Mouse (Mus musculus): ENCODE measurements at regions not wholly inside any gene's neighbourhood (a gene's known extent, or its start where the extent isn't known, plus 50 kb on each side); places are given as distances from the start of the nearest gene placed in this dataset.
A peak's percentile ranks its signal among the peaks of the same experiment; 100 is the strongest.

DNA sequence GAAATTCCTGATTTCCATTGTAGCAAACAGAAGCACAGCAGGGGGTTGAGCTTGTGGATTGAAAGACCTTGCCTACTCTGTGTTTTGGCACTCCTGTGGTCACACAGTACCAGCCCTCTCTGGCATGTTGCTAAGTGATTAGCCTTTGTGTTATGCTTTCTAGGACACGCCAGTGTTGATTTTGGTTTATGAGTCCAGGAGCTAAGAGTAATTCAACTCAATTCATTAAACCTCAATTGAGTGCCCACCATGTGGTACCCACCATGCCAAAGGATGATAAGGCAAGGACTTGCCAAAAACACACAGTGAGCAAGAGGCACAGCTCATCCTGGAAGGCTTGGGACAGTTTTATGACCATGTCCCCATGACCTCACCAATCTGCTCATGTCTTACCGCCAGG lies 221.1 kb upstream of the Sox14 start:
- peak; percentile 2 for DNase-seq (ENCODE audit: low read depth, low spot score)

DNA sequence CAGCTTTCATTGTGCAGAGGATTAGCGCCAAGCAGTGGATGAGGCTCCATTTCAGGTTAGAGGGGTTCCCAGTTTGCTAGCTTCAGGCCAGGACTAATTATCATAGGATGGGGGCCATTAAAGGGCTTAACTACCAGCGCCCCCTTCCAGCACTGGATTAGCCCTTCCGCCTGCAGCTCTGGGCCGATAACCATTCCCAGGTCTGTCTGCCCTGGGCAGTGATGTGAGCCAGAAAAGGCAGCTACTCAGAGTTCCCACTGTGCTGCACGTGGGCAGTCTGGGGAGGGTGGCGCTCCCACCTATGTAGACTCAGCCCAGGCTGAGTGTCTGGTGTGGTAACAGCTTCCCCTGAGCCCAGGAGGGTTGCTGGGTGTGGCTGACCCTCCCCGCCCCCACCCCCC lies 219.6 kb upstream of the Sox14 start:
- peak; percentile 30 for DNase-seq (ENCODE audit: low read depth, low spot score)

DNA sequence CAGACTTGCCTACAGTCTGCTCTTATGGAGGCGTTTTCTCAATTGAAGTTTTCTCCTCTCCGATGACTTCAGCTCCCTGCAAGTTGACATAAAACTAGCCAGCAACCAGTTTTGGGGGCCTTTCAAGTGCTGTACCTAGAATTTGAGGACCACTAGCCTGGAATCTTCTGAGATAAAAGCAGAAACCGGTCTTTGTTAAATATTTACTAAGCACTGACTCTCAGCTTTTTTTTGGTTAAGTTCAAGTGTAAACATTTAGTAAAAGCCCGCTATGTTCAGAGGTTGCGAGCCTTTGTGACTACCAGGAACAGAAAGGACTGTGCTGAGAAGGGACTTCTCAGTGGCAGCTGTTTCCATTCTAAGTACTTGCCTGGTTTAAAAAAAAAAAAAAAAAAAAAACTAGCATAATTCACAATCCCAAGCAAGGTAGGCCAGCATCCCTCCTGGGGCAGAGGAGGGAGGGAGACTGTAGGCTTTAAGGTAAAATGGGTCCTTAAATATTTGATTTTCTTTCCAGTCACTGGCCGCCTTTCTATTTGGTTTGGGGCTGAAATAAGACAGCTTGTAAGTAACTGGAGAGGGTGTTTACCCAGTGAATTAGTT lies 219.1 kb upstream of the Sox14 start:
- peak; percentile 1 for DNase-seq (ENCODE audit: low read depth, low spot score)

DNA sequence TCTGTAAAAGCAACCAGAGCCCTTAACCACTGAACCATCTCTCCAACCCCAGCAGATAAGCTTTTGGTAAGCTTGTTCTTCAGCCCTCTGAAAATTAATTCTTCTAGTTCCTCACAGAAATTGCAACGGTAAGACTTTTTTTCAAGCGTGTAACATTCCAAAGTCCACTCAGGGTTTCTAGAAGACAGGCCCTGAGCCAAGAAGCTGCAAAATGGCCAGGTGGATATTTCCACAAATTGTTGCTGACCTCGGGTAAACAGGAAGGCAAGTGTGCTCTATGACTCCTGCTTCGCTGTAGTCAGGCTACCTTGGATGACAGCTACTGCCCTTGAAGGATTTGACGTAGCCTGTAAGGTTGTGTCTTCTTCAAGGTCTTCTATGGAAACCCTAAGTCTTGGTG lies 195.2 kb upstream of the Sox14 start:
- DNase-seq (ENCODE audit: low read depth, low spot score) = no peak

DNA sequence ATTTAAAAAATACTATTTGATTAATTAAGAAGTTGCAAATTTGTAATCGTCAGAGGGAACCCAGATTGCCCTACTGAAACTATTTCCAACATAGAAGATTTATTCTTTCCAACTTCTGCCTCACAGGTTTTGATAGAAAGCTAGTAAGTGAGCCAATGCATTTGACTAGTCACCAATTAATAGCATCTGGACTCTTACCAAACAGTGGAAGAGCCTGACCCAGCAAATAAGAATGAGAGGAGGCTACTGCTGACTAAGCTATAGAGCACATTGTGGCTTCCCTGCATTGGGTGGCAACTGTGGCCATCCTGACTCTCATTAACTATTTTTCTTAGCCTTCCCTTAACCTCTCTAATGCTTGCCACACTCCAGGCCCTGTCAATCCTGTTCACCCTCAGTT lies 182.6 kb upstream of the Sox14 start:
- DNase-seq (ENCODE audit: low read depth, low spot score) = no peak

DNA sequence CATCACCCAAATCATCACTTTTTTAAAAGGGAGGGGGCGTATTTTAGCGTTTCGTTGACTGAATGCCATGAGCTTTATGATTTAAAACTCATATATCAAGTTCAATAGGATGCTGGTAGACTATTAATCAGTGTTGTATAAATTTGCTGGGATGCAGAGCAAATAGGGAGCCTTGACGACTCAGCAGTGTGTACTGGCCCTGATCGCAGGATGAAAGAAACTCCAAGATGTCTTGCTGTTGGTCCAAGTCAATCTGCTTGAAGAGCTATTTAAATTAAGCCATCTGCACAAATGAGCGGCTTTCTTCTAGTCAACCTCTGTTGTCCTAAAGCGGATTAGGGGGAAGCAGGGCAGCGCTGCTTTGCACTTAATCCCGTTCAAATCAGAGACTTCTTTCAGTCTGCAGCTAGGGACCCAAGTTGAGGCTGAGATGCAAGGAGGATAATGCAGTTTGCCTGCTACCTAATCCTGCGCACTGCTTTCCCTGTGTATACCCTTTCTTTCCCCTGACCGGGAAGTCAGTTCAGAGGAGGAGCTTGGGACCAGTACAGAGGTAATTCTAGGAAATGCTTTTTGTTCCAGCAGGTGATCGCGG lies 170.3 kb upstream of the Sox14 start:
- DNase-seq (ENCODE audit: low read depth, low spot score) = peak; percentile 65

DNA sequence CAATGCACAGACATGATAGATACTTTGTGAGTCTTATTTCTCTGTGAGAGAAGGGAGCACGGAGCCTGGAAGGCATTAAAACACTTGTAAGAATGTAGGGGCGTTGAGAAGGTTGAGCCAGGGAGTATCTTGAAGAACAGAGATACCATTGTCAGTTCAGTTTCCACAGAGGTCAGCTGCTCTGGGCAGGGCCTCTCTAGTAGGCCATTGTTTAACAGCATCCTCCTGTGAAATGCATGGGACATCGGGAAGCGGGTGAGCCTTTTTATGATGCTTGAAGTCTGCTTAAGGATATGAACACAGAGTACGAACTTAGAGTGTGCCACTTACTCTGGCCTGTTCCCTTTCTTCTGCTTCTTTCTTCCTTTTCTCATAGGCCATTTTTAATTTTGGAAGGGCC lies 169.7 kb upstream of the Sox14 start:
- DNase-seq (ENCODE audit: low read depth, low spot score) = no peak

DNA sequence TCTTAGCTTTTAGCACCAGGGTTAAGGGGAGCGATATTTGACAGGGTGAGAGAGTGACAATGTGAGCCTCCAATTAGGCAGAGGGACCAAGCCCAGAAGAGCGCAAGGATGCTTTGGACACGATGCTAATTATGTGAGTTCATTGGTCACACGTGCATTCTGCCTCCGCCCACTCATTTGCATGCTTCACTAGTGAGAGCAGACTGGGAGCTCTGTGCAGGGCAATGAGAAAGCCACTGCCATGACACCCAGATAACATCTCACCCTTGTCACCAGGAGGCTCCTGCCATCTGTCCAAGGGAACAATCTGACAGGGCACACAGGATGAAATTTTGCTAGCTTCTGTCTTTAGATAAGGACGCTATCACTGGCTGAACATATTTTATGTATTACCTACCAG lies 165.8 kb upstream of the Sox14 start:
- DNase-seq (ENCODE audit: low read depth, low spot score) = no peak

DNA sequence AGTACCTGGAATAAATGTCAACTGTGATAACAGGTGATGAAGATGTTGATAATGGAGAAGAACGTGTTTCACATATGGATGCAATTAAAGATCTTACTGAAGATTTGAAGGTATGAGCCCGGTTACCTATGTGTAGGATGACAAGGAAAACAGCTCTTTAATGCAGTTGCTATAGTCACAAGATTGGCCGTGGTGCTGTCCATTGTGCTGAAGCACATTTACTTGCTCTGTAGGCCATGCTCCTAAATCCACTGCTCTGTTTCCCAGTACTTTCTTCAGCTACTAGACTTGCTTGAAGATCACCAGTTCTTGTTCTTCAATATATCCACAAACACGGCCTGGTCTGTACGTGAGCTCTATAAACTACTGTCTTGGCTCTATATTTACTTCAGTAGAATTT lies 147.7 kb upstream of the Sox14 start:
- DNase-seq (ENCODE audit: low read depth, low spot score) = no peak

DNA sequence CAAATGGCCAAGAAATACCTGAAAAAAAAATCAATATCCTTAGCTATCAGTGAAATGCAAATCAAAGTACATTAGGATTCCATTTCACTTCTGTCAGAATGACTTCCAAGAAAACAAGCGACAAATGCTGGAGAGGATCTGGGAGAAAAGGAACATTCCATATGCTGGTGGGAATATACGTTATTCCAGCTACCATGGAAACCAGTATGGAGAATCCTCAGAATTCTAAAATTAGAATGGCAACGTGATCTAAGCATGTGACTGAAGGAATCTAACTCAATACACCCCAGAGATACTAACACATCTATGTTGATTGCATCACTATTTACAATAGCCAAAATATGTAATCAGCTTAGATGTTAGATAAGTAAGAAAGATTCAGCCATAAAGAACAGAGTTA lies 146.1 kb upstream of the Sox14 start:
- DNase-seq (ENCODE audit: low read depth, low spot score) = no peak

DNA sequence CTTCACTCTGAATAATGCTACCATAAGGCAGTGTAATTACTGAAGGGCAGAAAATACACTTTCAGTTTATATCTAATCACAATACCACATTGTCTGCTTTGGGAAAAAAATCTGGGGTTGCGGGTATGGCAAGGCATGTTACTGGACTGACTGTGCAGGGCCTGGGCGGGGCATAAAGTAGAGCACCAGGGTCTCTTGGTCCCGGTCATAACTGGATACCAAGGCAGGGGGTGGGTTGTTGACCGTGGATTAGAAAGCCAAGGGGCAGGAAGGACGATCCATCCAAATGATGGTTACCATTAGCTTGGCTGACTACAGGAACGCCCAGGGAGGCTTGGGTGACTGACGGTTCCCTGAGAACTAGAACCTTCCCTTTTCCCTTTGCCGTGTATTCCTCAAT lies 119.2 kb upstream of the Sox14 start:
- no peak for DNase-seq (ENCODE audit: low read depth, low spot score)

DNA sequence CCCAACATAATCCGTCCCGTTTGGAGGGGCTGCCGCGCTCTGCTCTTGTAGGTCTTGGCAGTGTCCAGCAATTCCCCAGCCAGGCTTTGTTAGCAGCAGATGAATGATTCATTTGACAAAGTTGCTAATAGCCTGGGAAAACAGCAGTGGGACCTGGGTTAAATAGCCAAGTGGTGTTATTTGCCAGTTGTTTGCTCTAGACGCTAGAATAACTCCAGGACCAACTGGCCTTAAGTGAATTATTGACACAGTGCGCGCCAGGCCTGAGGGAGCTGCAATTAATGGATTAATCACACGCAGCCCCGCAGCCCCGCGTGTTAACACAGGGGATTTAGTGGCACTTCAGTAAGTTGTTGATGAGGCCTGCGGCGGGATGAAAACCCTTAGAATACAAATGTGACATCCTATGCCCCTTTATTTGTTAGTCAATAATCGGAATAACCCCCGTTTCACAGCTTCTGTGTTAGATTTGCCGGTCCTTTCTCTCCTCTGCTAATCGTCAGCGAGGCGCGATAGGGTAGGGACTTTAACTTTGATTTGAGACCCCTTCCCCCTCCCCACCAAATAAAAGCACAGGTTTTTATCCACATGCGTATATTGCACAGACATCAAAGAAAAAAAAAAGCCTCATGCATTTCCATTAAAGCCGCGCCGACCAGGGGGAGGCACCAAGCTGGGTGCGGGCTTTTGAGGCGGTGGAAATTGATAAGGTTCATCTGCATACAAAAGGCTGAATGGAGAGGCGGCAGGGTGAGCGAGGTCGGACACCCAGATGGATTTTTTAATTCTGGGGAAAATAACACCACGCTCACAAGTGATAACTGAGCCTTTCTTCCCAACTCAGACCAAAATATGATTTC lies 118.5 kb upstream of the Sox14 start:
- DNase-seq (ENCODE audit: low read depth, low spot score) = peak; percentile 33

DNA sequence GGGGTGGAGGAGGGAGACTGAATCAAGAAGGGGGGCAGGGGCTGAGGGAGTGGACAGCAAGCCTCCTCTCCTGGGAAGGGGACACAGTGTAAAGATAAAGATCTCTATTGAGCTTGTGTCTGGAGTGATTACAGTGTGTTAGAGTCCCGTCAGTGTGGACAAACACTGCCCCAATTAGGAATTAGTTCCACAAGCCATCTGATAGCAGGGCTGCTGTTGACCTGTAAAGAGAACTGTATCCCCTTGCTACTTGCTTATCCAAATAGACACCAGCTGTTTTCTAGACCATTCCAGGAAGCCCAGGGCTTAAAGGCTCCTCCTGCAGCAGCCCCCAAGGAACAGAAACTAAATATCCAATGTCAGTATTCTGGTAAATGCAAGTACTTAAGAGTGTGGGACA lies 111.4 kb upstream of the Sox14 start:
- no peak for DNase-seq (ENCODE audit: low read depth, low spot score)

DNA sequence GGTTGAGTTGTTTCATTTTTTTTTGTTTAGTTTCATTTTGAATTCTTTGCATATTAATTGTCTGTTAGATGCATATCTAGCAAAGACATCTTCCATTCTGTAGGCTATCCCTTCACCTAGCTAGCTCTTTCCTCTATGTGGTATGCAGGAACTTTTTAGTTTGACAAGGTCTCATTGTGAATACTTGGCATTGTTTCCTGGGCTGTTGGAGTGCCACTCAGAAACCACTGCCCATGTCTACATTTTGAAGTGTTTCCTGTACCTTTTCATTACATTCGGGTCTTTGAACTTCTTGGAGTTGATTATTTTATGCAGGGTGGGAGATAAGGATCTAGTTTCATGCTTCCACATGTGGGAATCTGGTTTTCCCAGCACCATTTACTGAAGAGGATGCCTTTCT lies 104.8 kb upstream of the Sox14 start:
- no peak for DNase-seq (ENCODE audit: low read depth, low spot score)

DNA sequence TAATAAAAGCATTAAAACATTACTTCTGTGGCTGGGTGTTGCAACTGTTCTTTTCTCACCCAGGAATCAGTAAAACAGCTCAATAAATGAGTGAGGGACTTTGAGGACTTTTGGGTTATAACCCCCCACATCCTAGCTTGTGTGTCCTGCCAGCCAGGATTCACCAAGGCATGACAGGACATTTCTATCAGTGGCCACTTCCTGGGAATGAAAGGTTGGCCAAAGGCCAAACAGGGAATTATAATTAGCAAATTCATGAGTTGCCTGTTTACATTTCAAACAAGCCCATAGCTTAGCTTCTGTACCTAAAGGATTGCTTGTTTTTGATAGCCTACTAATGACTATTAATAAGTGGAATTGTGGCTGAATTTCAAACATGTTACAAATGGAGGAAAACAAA lies 85.6 kb upstream of the Sox14 start:
- no peak for DNase-seq (ENCODE audit: low read depth, low spot score)

DNA sequence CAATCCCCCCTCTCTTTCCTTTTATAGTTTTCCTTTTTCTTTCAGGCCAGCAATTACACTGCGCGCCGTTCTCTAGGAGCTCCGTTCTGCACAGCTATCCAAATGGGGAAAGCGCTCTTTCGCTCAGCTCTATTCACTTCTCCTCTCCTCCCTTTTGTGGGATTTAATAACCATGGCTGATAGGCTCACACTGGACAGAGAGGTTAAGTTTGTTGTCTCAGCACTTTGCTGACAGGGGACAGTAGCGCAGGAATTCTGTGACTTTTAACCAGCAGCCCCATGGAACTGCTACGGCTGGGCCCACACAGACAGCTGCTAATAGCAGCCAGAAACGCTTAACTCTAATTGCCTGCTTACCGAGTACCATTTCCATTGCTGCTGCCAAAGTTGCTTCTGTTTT lies 78.8 kb upstream of the Sox14 start:
- DNase-seq (ENCODE audit: low read depth, low spot score) = no peak

DNA sequence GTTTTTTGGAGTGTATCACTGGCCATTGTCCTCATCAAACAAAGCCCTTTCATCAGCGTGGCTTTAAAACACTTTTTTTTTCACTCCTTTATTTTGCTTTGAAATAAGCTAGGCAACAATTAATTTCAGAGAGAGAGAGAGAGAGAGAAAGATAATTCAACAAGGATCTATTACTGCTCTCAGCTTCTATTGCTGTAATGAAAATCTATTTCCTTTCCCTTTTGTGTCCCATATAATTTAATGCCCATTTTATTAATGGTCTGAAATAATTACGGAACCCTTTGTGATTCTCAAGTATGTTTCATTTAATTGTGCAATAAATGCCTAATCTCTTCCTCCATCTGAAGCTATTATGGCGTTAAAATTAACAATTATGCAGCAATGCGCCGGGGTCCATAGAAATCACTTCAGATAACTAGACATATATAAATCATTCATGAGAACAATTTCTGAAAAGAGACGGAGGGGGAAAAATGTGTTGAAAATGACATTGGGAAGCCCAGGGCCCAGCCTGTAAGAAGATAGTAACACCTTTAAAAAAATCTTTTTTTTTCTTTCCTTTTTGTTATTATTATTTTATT lies 78.2 kb upstream of the Sox14 start:
- no peak for DNase-seq (ENCODE audit: low read depth, low spot score)

All from retina, postnatal 7 days (tissue).